Mouse (Mus musculus): ENCODE data around the gene Ppm1e. TPM values are rescaled to one million over a fixed set of nuclear protein-coding genes. Genes with fewer than 3 reads are reported as not detected.

Ppm1e gene
- total RNA-seq (2021): 10 to 100 TPM; 22.2 to 26.7 TPM
- long read RNA-seq, experiment 1, partial matches to known transcripts: 2 of 7 reads
- long read RNA-seq, experiment 1, other reads (novel, unspliced or antisense): 5 of 7 reads
- long read RNA-seq, experiment 2, full-length matches to known transcripts: 1 of 3 reads
- long read RNA-seq, experiment 2, partial matches to known transcripts: 0 of 3 reads
- long read RNA-seq, experiment 2, other reads (novel, unspliced or antisense): 2 of 3 reads

GRCm38 (mm10) chr11:87358331-87359261 is at the start of gene Ppm1e:
Ppm1e (minus strand) TSS chr11:87359023.
- peak; percentile 88 to 92 for DNase-seq

GRCm38 (mm10) chr11:87404876-87405275 is 46.1 kb upstream of the Ppm1e start, which contains the start of the genes Rad51c and Tex14:
Rad51c (minus strand) TSS chr11:87404954.
Tex14 (plus strand) TSS chr11:87405065.
- peak in 1 of 2 experiments; percentile 5 for DNase-seq

GRCm38 (mm10) chr11:87404111-87404853 is 45.5 kb upstream of the Ppm1e start:
- DNase-seq: peak; percentile 97

- no peak for DNase-seq
Observed at GRCm38 (mm10) chr11:87398402-87398801, 39.6 kb upstream of the Ppm1e start.

GRCm38 (mm10) chr11:87393855-87394254 is 35.0 kb upstream of the Ppm1e start:
- DNase-seq: peak; percentile 14 to 61

- no peak for DNase-seq
Observed at GRCm38 (mm10) chr11:87385676-87386075, 26.9 kb upstream of the Ppm1e start.

GRCm38 (mm10) chr11:87384551-87384950 is 25.7 kb upstream of the Ppm1e start:
- DNase-seq: peak; percentile 20 to 35

GRCm38 (mm10) chr11:87367865-87368580 is 9.2 kb upstream of the Ppm1e start:
- DNase-seq: no peak

- DNase-seq: no peak
Observed at GRCm38 (mm10) chr11:87367061-87367460, 8.2 kb upstream of the Ppm1e start.

- DNase-seq: no peak
Observed at GRCm38 (mm10) chr11:87365120-87365519, 6.3 kb upstream of the Ppm1e start.

- DNase-seq: no peak
Observed at GRCm38 (mm10) chr11:87359262-87359612, 414 bp upstream of the Ppm1e start.

- DNase-seq: peak; percentile 26 to 40
Observed at GRCm38 (mm10) chr11:87357317-87358300, 1.2 kb downstream of the Ppm1e start.

GRCm38 (mm10) chr11:87354861-87355260 is 4.0 kb downstream of the Ppm1e start:
- no peak for DNase-seq

- peak in 1 of 2 experiments; percentile 5 for DNase-seq
Observed at GRCm38 (mm10) chr11:87353646-87354170, 5.1 kb downstream of the Ppm1e start.

- peak; percentile 46 to 49 for DNase-seq
Observed at GRCm38 (mm10) chr11:87326381-87326780, 32.4 kb downstream of the Ppm1e start.

GRCm38 (mm10) chr11:87322558-87322957 is 36.3 kb downstream of the Ppm1e start:
- DNase-seq: no peak

- peak in 1 of 2 experiments; percentile 10 for DNase-seq
Observed at GRCm38 (mm10) chr11:87320007-87320406, 38.8 kb downstream of the Ppm1e start.

GRCm38 (mm10) chr11:87318956-87319708 is 39.7 kb downstream of the Ppm1e start:
- no peak for DNase-seq

GRCm38 (mm10) chr11:87313533-87313932 is 45.3 kb downstream of the Ppm1e start:
- no peak for DNase-seq

Data from adrenal gland, postnatal 36 days (tissue).